Mouse (Mus musculus) hindbrain, embryonic 12.5 days (tissue): Measurements from ENCODE around the gene Camta1. TPM values are rescaled to one million over a fixed set of nuclear protein-coding genes. Genes with fewer than 3 reads are reported as not detected.

Experiments
- ATAC-seq: fragments of 200-750 bp; cut with Nextera tagmentation; 2 replicates; pipeline ENCODE4 v1.8.0; 2017; ENCODE audit warnings: moderate TSS enrichment; ENCODE audit not compliant: low FRiP score
- H3K27ac ChIP-seq: fragments of 300-500 bp; sonication (generic); 2 replicates; pipeline ENCODE4 v1.5.1; 2016; ENCODE audit warnings: mild to moderate bottlenecking
- H3K27me3 ChIP-seq: fragments of 300-500 bp; sonication (generic); 2 replicates; pipeline ENCODE4 v1.6.1; 2016; ENCODE audit warnings: mild to moderate bottlenecking
- H3K36me3 ChIP-seq: fragments of 300-500 bp; sonication (generic); 2 replicates; pipeline ENCODE4 v1.6.1; 2016; ENCODE audit warnings: mild to moderate bottlenecking
- H3K4me1 ChIP-seq: fragments of 300-500 bp; sonication (generic); 2 replicates; pipeline ENCODE4 v1.6.1; 2016
- H3K4me2 ChIP-seq: fragments of 300-500 bp; sonication (generic); replicated peaks from 2 replicates; pipeline ENCODE4 v1.6.1; 2016; ENCODE audit warnings: mild to moderate bottlenecking
- H3K4me3 ChIP-seq: fragments of 300-500 bp; sonication (generic); 2 replicates; pipeline ENCODE4 v1.5.1; 2016; ENCODE audit warnings: mild to moderate bottlenecking
- H3K9ac ChIP-seq: fragments of 300-500 bp; sonication (generic); 2 replicates; pipeline ENCODE4 v1.6.1; 2016; ENCODE audit warnings: mild to moderate bottlenecking, moderate library complexity
- H3K9me3 ChIP-seq: fragments of 300-500 bp; sonication (generic); replicated peaks from 2 replicates; pipeline ENCODE4 v1.6.1; 2016; ENCODE audit warnings: mild to moderate bottlenecking
- WGBS: fragments of 180-500 bp; shearing (Covaris S2); methylation state at CpG from one replicate; pipeline ENCODE4 v1.1.7; 2016; 5-methylcytosine and 5-hydroxymethylcytosine counted together
- polyA plus RNA-seq: library from polyadenylated mRNA; unstranded; fragments of >200 nt; fragmentation: Nextera tagmentation; extraction: Ambion mirVana; gene quantifications from 2 replicates; pipeline ENCODE4 v1.2.1, GENCODE M21; 2016

Gene Camta1
- polyA plus RNA-seq, 1 experiment from 2014 or later = 136 TPM

- WGBS = 71% methylated on average over 9 of the region's 9 CpGs
- Histone ChIP-seq H3K4me2 (no peak overlapping the region), H3K4me3 (no peak overlapping the region), H3K9ac (no peak overlapping the region), H3K9me3 (no peaks in the 10 kb centered on the region), H3K27me3 (peaks cover 18% of the 10 kb centered on the region), H3K4me1 (peaks cover 29% of the 10 kb centered on the region), H3K27ac (no peak overlapping the region), H3K36me3 (no peaks in the 10 kb centered on the region)
- ATAC-seq = no peak
Observed at GRCm38 (mm10) chr4:151132493-151132892, 729.2 kb downstream of the Camta1 start.

DNA sequence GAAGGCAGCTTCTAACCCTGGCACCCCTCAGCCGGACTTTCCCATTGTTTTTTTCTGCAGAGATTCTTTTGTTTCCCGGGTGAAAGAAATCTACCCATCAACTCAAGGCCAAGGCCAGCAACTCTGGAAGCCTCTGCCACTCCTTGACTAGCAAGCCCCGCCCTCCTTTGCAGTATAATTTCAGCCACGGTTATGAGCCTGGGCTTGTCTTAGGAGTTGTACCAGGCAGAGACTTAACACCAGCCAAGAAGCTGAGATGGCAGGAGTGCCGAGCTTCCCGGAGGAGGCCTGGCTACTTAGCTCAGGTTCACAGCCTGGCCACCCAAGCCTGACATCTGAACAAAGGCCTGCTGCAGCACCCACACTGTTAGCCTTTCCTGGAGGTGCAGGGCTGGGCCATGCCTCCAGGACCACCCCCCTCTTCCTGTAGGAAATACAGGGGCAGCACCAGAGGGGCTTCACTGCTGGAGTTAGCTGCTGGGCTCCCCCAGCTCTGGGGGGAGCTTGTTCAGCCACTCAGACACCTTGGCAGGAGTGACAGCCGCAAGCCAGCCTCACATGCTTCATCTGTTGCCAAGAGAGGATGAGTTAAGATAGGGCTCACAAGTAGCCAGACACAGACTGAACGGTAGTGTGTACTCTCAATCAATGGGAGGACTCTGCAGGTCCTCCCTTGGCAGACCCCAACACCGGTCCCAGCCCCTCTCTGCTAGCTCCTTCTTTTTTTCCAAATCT is 730.8 kb downstream of the Camta1 start:
- ATAC-seq = no peak
- H3K9me3 ChIP-seq = no peaks in the 10 kb centered on the region
- peaks cover 44% of the 10 kb centered on the region for H3K4me1 ChIP-seq
- no peak overlapping the region for H3K9ac ChIP-seq
- H3K36me3 ChIP-seq = no peaks in the 10 kb centered on the region
- H3K4me3 ChIP-seq = no peak overlapping the region
- no peak overlapping the region for H3K4me2 ChIP-seq
- H3K27me3 ChIP-seq = peaks cover 11% of the 10 kb centered on the region; the same call in 1 of the 2 replicates
- 59% methylated on average over 9 of the region's 9 CpGs for WGBS
- H3K27ac ChIP-seq = peak overlapping the region; percentile 99; the same call in 1 of the 2 replicates

GRCm38 (mm10) chr4:151129725-151130557 is 731.7 kb downstream of the Camta1 start:
- Histone ChIP-seq H3K27ac (peak overlapping the region; percentile 99), H3K9ac (peak overlapping the region; percentile 89), H3K27me3 (peaks cover 8% of the 10 kb centered on the region; the same call in 1 of the 2 replicates), H3K36me3 (peaks cover 6% of the 10 kb centered on the region; the same call in 1 of the 2 replicates), H3K9me3 (no peaks in the 10 kb centered on the region), H3K4me2 (peak overlapping the region; percentile 63), H3K4me3 (peak overlapping the region; percentile 50), H3K4me1 (peaks cover 44% of the 10 kb centered on the region)
- ATAC-seq = no peak
- WGBS = 68% methylated on average over 16 of the region's 16 CpGs

DNA sequence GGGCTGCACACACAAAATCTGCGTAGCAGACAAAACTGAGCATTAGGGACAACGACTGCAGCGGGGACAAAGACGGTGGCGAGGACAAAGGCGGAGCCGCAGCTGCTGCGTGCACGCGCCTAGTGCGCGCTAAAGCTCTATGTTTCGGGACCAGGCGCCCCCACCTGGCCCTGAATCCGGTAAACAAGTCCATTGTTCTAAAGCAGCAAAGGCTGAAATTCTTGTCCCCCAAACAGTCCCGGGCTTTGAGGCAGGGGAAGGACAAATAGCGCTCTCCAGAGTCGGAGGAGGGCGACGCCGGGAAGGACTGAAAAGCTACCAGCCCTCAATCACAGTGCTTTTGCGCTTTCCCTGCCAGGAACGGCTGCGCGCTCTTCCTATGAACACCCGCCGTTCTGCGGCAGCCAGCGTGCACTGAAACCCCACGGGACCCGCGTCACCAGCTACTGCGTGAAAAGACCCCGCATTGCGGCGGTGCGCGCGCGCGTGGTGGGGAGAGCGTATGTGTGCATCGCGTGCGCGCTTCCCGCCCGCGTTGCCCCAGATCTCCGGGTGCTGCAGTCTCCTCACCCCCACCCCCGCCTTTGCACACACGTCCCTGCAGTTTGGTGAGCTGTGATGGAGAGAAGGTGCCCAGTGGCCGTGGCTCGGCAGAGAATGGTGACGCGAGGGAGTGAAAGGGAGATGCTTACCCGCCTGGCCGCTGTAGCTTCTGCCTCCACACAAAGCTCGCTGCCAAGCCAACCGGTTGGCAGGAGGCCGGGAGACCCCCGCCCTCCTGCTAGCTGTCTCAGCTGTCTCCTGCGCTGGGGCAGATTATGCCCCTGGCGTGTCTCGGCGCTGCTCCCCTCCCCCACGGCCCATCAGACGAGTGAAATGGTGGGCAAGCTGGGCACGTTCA is 732.8 kb downstream of the Camta1 start:
- Histone ChIP-seq H3K27ac (peak overlapping the region; percentile 99), H3K36me3 (peaks cover 8% of the 10 kb centered on the region; the same call in 1 of the 2 replicates), H3K4me3 (peak overlapping the region; percentile 50), H3K9me3 (no peaks in the 10 kb centered on the region), H3K9ac (peak overlapping the region; percentile 89), H3K4me1 (peaks cover 44% of the 10 kb centered on the region), H3K4me2 (peak overlapping the region; percentile 63), H3K27me3 (peaks cover 7% of the 10 kb centered on the region; the same call in 1 of the 2 replicates)
- ATAC-seq = peak; percentile 74
- under 1% methylated on average over 69 of the region's 69 CpGs for WGBS

- no peaks in the 10 kb centered on the region for H3K9me3 ChIP-seq
- H3K27ac ChIP-seq = peak overlapping the region; percentile 99
- WGBS = 7% methylated on average over 9 of the region's 10 CpGs
- peaks cover 3% of the 10 kb centered on the region; the same call in 1 of the 2 replicates for H3K27me3 ChIP-seq
- H3K36me3 ChIP-seq = peaks cover 8% of the 10 kb centered on the region; the same call in 1 of the 2 replicates
- H3K4me1 ChIP-seq = peaks cover 44% of the 10 kb centered on the region
- H3K4me2 ChIP-seq = peak overlapping the region; percentile 63
- peak overlapping the region; percentile 89 for H3K9ac ChIP-seq
- ATAC-seq = peak; percentile 56
- peak overlapping the region; percentile 50 for H3K4me3 ChIP-seq
Observed at GRCm38 (mm10) chr4:151127636-151128548, 733.8 kb downstream of the Camta1 start.

GRCm38 (mm10) chr4:151118883-151119282 is 742.8 kb downstream of the Camta1 start:
- H3K9me3 ChIP-seq = no peaks in the 10 kb centered on the region
- H3K4me3 ChIP-seq = no peak overlapping the region
- H3K27ac ChIP-seq = no peak overlapping the region
- peaks cover 26% of the 10 kb centered on the region for H3K36me3 ChIP-seq
- ATAC-seq = no peak
- no peaks in the 10 kb centered on the region for H3K27me3 ChIP-seq
- 81% methylated on average over 3 of the region's 3 CpGs for WGBS
- no peak overlapping the region for H3K4me2 ChIP-seq
- no peak overlapping the region for H3K9ac ChIP-seq
- no peaks in the 10 kb centered on the region for H3K4me1 ChIP-seq

DNA sequence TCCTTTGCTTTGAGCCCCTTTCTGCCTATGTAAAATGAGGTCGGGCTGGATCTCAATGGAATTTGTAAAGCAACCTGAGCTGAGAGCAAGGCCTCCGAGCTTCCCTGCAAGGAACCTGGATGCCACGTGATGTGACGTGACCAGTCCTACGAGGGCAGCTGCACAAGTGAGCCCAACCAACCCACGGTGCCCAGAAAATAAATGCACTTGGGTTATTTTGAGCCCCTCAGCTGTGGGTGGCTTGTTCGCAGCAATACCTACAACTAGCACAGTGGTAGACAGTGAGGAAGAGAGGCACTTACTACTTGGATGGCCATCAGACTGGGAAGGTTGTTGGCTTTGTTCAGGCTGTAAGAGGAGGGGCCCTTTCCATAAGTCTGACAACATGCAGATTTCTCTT is 747.1 kb downstream of the Camta1 start:
- WGBS = 87% methylated on average over 7 of the region's 7 CpGs
- H3K9ac ChIP-seq = no peak overlapping the region
- no peaks in the 10 kb centered on the region for H3K4me1 ChIP-seq
- no peak overlapping the region for H3K27ac ChIP-seq
- H3K9me3 ChIP-seq = no peaks in the 10 kb centered on the region
- H3K27me3 ChIP-seq = peaks cover 3% of the 10 kb centered on the region; the same call in 1 of the 2 replicates
- H3K4me3 ChIP-seq = no peak overlapping the region
- no peak for ATAC-seq
- no peak overlapping the region for H3K4me2 ChIP-seq
- H3K36me3 ChIP-seq = peaks cover 2% of the 10 kb centered on the region; the same call in 1 of the 2 replicates

- H3K9me3 ChIP-seq = no peaks in the 10 kb centered on the region
- peaks cover 8% of the 10 kb centered on the region; the same call in 1 of the 2 replicates for H3K27me3 ChIP-seq
- H3K4me1 ChIP-seq = peaks cover 13% of the 10 kb centered on the region
- 63% methylated on average over 8 of the region's 8 CpGs for WGBS
- no peak for ATAC-seq
- no peak overlapping the region for H3K4me2 ChIP-seq
- H3K36me3 ChIP-seq = no peaks in the 10 kb centered on the region
- no peak overlapping the region for H3K27ac ChIP-seq
- H3K9ac ChIP-seq = no peak overlapping the region
- no peak overlapping the region for H3K4me3 ChIP-seq
Observed at GRCm38 (mm10) chr4:151111226-151111625, 750.5 kb downstream of the Camta1 start.

- H3K27me3 ChIP-seq = peaks cover 8% of the 10 kb centered on the region; the same call in 1 of the 2 replicates
- H3K9me3 ChIP-seq = no peaks in the 10 kb centered on the region
- H3K4me3 ChIP-seq = peak overlapping the region; percentile 90
- H3K36me3 ChIP-seq = no peaks in the 10 kb centered on the region
- WGBS = 2% methylated on average over 15 of the region's 20 CpGs
- H3K27ac ChIP-seq = peak overlapping the region; percentile 97
- H3K9ac ChIP-seq = peak overlapping the region; percentile 91
- peak; percentile 63 for ATAC-seq
- peak overlapping the region; percentile 90 for H3K4me2 ChIP-seq
- H3K4me1 ChIP-seq = peaks cover 27% of the 10 kb centered on the region
Observed at GRCm38 (mm10) chr4:151108834-151109241, 752.8 kb downstream of the Camta1 start.

DNA sequence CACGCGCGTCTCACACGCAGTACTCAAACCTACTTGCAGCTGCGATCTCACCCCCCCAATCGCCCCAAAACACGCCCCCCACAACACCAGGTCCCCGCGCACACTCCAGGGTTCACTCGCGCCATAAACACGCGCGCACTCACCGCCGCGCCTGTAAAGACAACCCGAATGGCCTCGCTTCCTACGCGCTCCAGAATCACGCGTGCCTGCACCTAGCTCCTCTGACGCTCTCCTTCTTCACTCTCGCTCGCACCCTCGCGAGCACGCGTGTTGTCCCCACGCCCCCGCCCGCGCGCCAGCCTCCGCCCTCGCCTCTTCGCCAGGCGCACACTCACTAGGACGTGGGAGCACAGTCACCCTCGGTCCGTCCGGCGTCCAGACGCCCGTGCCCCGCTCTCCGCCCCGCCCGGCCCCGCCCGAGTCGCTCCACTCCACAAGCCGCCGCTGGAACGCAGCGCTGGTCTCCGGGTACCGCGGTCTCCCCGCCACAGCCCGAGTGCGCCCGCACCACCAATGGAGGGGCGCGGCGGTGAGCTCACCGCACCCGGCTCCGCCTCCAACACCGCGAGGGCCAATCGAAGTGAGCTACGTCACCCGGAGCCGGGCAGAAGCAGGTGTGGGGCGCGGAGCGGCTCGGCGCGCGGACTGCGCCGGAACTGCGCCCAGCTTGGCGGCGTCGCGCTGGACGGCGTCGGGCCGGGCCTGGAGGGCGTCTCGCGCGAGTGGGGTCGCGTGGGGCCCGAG is 753.5 kb downstream of the Camta1 start:
- Histone ChIP-seq H3K4me3 (peak overlapping the region; percentile 90), H3K36me3 (no peaks in the 10 kb centered on the region), H3K4me1 (peaks cover 31% of the 10 kb centered on the region), H3K27me3 (peaks cover 8% of the 10 kb centered on the region; the same call in 1 of the 2 replicates), H3K4me2 (peak overlapping the region; percentile 90), H3K9ac (peak overlapping the region; percentile 91), H3K9me3 (no peaks in the 10 kb centered on the region), H3K27ac (peak overlapping the region; percentile 97)
- WGBS = 1% methylated on average over 91 of the region's 101 CpGs
- ATAC-seq = peak; percentile 98
